Mouse (Mus musculus): ENCODE results near the gene Sgcd.

DNA sequence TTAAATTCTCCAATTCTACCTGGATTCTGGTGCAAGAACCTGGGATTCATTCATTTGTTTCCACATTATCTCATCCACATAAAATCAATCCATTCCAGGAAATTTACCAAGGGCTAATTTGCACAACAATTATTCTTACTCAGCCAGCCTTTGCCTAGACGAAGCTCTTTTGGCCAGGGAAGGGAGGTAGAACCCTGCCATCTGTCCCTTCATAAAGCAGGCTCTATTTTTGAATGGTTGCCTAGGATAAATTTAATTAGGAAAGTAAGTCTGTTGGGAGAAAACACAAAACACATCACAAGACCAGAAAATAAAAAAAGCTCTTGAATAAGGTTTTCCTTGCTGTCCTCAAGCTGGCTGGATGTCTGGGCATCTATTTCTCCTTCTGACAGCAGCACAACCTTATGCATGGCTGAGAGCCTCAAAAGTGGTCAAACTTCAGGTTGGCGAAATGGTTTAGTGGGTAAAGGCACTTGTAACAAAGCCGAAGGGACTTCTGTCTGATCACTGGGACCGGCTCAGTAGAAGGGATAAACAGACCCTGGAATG lies 740.4 kb downstream of the Sgcd start:
- no peak for TF ChIP-seq POLR2A (IDR thresholded peaks at IDR 0.05; ENCODE audit: insufficient read depth, low read depth, low read length)
- TF ChIP-seq EP300 (IDR thresholded peaks at IDR 0.05; ENCODE audit: insufficient read depth, low read depth, low read length), result no peak
